Mouse (Mus musculus) testis, adult 10 weeks (tissue): Measurements from ENCODE around the gene Sgce. TPM values are rescaled to one million over a fixed set of nuclear protein-coding genes. Genes with fewer than 3 reads are reported as not detected.

ENCODE experiments used
- polyA plus RNA-seq: library from polyadenylated mRNA; stranded (reverse); fragments of 350-450 nt; fragmentation: Illumina TruSeq; extraction: RNeasy Lipid Tissue Mini Kit (QIAGEN cat#74804); gene quantifications from one replicate; pipeline ENCODE4 v1.2.3, GENCODE M21; 2014; ENCODE audit warnings: low read depth, low replicate concordance

The Sgce gene
- 12.7 TPM for polyA plus RNA-seq

DNA sequence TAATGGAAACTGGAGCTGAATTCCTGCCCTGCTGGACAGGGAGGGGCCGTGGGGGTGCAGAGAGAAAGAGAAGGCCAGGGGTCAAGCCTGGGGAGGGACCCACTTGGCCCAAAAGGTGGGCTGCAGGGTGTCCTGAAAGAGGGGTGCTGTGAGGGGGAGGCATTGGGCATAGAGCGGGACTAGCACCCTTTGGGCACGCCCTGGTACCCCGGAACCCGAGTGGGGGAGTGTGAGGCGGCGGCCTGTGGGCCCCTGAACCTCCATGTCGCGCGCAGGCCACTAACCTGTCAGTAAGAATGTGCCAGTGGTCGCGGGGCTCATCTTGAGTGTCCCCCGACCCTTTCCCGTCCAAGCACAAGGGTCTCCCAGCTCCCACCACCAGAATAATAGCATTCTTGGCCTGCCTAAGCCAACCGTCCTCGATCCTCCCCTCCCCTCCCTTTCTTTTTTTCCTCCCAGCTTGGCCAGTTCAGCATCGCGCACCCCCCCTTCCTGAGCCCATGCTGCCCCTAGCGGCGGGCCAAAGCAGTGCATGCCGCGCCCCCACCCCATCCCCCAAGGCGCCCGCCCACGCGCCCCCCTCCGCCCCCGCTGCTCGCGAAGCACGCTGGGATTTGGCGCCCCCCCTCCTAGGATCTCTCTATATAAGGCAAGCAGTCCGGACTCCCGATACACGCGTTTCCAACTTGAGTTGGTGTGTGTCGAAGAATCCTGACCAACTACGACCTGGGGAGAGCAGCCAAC is at the start of gene Sgce, which contains the start of gene Peg10:
Sgce (minus strand) TSS at position 512 of the 744 bp plus-strand sequence.
Peg10 (plus strand) TSS at position 611 of the 744 bp plus-strand sequence.

Other genes with a start within 250 kb of the Sgce start
- gene Col1a2, start 242.4 kb downstream of the Sgce start, polyA plus RNA-seq = 13.9 TPM
- 17.6 TPM for gene Casd1, start 146.4 kb downstream of the Sgce start, polyA plus RNA-seq
- 36.5 TPM for gene Peg10, start 99 bp upstream of the Sgce start, polyA plus RNA-seq
- 26.8 TPM for gene Ppp1r9a, start 155.7 kb upstream of the Sgce start, polyA plus RNA-seq